Mouse (Mus musculus) liver, postnatal 0 days (tissue): Measurements from ENCODE around the gene Ccl11. TPM values are rescaled to one million over a fixed set of nuclear protein-coding genes. Genes with fewer than 3 reads are reported as not detected.

Experiments
- ATAC-seq: fragments of 200-750 bp; cut with Nextera tagmentation; 2 replicates; pipeline ENCODE4 v1.8.0; 2017; ENCODE audit warnings: mild to moderate bottlenecking, moderate library complexity
- DNase-seq: peaks from one replicate; pipeline ENCODE4 v3.0.0-alpha.2; 2016
- H3K27ac ChIP-seq: fragments of 300-500 bp; sonication (generic); 2 replicates; pipeline ENCODE4 v1.5.1; 2014; ENCODE audit warnings: antibody characterized with exemption, moderate library complexity, mild to moderate bottlenecking, low read depth
- H3K27me3 ChIP-seq: fragments of 300-500 bp; sonication (generic); 2 replicates; pipeline ENCODE4 v1.6.1; 2014; ENCODE audit warnings: low read length, control low read depth, mixed read lengths; ENCODE audit not compliant: insufficient read depth
- H3K36me3 ChIP-seq: fragments of 300-500 bp; sonication (generic); replicated peaks from 2 replicates; pipeline ENCODE4 v1.6.1; 2014; ENCODE audit warnings: mild to moderate bottlenecking, control low read depth, low read length, moderate library complexity, mixed read lengths; ENCODE audit not compliant: insufficient read depth
- H3K4me1 ChIP-seq: fragments of 300-500 bp; sonication (generic); 2 replicates; pipeline ENCODE4 v1.6.1; 2014; ENCODE audit warnings: antibody characterized with exemption, mild to moderate bottlenecking, control low read depth; ENCODE audit not compliant: insufficient read depth
- H3K4me2 ChIP-seq: fragments of 300-500 bp; sonication (generic); 2 replicates; pipeline ENCODE4 v1.6.1; 2014; ENCODE audit warnings: low read depth, mild to moderate bottlenecking, low read length, moderate library complexity, mixed read lengths
- H3K4me3 ChIP-seq: fragments of 300-500 bp; sonication (generic); 2 replicates; pipeline ENCODE4 v1.5.1; 2014; ENCODE audit warnings: low read depth, low read length
- H3K9ac ChIP-seq: fragments of 300-500 bp; sonication (generic); replicated peaks from 2 replicates; pipeline ENCODE4 v1.6.1; 2014; ENCODE audit warnings: mild to moderate bottlenecking, moderate library complexity
- H3K9me3 ChIP-seq: fragments of 300-500 bp; sonication (generic); 2 replicates; pipeline ENCODE4 v1.6.1; 2016; ENCODE audit warnings: mild to moderate bottlenecking, control low read depth, low read length, mixed read lengths
- CTCF ChIP-seq: sonication (generic); IDR thresholded peaks from 2 replicates; pipeline ENCODE4 v1.5.1; 2016; ENCODE audit warnings: antibody characterized with exemption, low read depth
- EP300 ChIP-seq: IDR thresholded peaks from 2 replicates; pipeline ENCODE4 v1.6.1; 2016; ENCODE audit warnings: antibody characterized with exemption, low read depth, mild to moderate bottlenecking
- WGBS: fragments of 180-500 bp; shearing (Covaris S2); extraction: QIAGEN DNeasy Blood & Tissue Kit; methylation state at CpG from one replicate; pipeline ENCODE4 v1.1.7; 2014; ENCODE audit not compliant: insufficient replicate concordance; 5-methylcytosine and 5-hydroxymethylcytosine counted together
- polyA plus RNA-seq: library from polyadenylated mRNA; unstranded; fragments of >200 nt; fragmentation: Nextera tagmentation; extraction: Ambion mirVana; gene quantifications from 2 replicates; pipeline ENCODE4 v1.2.1, GENCODE M21; 2015

Ccl11 gene
- polyA plus RNA-seq, 1 experiment from 2014 or later: not detected

- Histone ChIP-seq H3K9ac (no peak overlapping the region), H3K4me2 (no peak overlapping the region), H3K27ac (no peak overlapping the region), H3K27me3 (no peaks in the 10 kb centered on the region), H3K4me3 (no peak overlapping the region), H3K36me3 (no peaks in the 10 kb centered on the region), H3K4me1 (no peaks in the 10 kb centered on the region), H3K9me3 (no peaks in the 10 kb centered on the region)
- no peak for TF ChIP-seq CTCF
- no peak for TF ChIP-seq EP300
- DNase-seq (no peak), ATAC-seq (no peak)
Measured at GRCm38 (mm10) chr11:82109611-82110010, 52.0 kb downstream of the Ccl11 start.

DNA sequence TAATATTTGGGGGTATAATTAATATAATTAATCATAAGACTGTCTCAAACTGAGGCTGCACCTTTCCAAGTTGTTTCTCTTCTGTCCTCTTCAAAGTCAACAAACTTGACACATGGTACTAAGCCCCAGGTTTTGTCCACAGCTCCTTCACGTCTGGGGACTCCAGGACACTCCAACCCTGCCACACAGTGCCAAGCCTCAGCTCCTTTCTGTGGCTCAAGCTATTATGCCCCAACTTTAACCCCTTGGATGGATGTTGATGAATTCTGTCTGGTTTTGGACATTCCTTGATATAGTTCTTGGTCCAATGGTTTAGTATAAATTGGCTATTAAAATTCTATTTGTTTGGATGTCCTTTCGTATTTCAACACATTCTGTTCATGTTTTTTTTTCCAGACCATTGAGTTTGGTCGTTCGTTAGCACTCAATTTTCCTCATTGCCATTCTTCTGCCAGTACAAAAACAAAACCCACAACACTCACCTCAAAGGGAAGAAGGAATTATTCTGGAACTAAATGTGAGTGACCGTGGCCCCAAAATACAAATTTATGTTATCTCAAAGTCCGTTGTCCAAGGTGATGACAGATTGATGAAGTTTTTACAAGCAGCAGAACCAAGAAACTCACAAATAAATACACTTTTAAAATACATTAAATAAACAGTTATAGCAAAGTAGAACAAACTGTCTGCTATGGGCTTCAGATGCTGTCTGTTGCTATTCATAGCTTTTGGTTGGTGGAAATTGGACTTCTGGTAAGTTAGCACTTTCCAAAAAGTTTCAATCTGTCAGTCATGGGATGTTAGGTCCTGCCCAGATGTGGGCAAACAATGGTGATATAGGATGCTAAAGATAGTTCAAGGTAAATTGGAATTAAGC lies 53.0 kb downstream of the Ccl11 start:
- Histone ChIP-seq H3K9ac (no peak overlapping the region), H3K4me1 (no peaks in the 10 kb centered on the region), H3K27ac (no peak overlapping the region), H3K4me2 (no peak overlapping the region), H3K4me3 (no peak overlapping the region), H3K27me3 (no peaks in the 10 kb centered on the region), H3K9me3 (no peaks in the 10 kb centered on the region), H3K36me3 (no peaks in the 10 kb centered on the region)
- ATAC-seq: no peak
- no peak for DNase-seq
- 63% methylated on average over 6 of the region's 6 CpGs for WGBS
- TF ChIP-seq EP300: no peak
- TF ChIP-seq CTCF: no peak

Other genes starting within 250 kb of the Ccl11 start
- not detected in 2 replicates for gene 5530401A14Rik, start 197.2 kb upstream of the Ccl11 start, polyA plus RNA-seq
- not detected in 2 replicates for gene Asic2, start 89.4 kb upstream of the Ccl11 start, polyA plus RNA-seq
- 1.8 and 2.5 TPM in 2 replicates for gene Ccl2, start 22.3 kb upstream of the Ccl11 start, polyA plus RNA-seq
- not detected in 2 replicates for gene Gm17268, start 19.3 kb upstream of the Ccl11 start, polyA plus RNA-seq
- 0.51 and 1.1 TPM in 2 replicates for gene Ccl7, start 12.1 kb upstream of the Ccl11 start, polyA plus RNA-seq
- gene Ccl12, start 44.0 kb downstream of the Ccl11 start, polyA plus RNA-seq: 0.88 and 1.4 TPM in 2 replicates
- 0.24 and 0.39 TPM in 2 replicates for gene Ccl8, start 57.4 kb downstream of the Ccl11 start, polyA plus RNA-seq
- not detected in 2 replicates for gene Ccl1, start 247.9 kb downstream of the Ccl11 start, polyA plus RNA-seq